Mouse (Mus musculus): Measurements from ENCODE around the gene Fbxo21.

Gene Fbxo21

GRCm38 (mm10) chr5:118023053-118023452 is 46.5 kb downstream of the Fbxo21 start:
- DNase-seq (ENCODE audit: low spot score in 2 of 2) = no peak

- DNase-seq (ENCODE audit: low spot score in 2 of 2) = no peak
These were observed 49.4 kb downstream of the Fbxo21 start for GRCm38 (mm10) chr5:118025880-118026279.

- DNase-seq (ENCODE audit: low spot score in 2 of 2) = no peak
These were observed 49.8 kb downstream of the Fbxo21 start for GRCm38 (mm10) chr5:118026343-118026742.

- DNase-seq (ENCODE audit: low spot score in 2 of 2) = no peak
These were observed 50.7 kb downstream of the Fbxo21 start for GRCm38 (mm10) chr5:118027101-118027697.

GRCm38 (mm10) chr5:118027698-118028190 is 51.2 kb downstream of the Fbxo21 start, which contains the start of gene Tesc:
Gene Tesc (plus strand): TSS chr5:118027743.
- no peak for DNase-seq (ENCODE audit: low spot score in 2 of 2)

- no peak for DNase-seq (ENCODE audit: low spot score in 2 of 2)
These were observed 51.9 kb downstream of the Fbxo21 start for GRCm38 (mm10) chr5:118028191-118029034.

- DNase-seq (ENCODE audit: low spot score in 2 of 2) = no peak
These were observed 52.5 kb downstream of the Fbxo21 start for GRCm38 (mm10) chr5:118029035-118029408.

GRCm38 (mm10) chr5:118029420-118029819 is 52.9 kb downstream of the Fbxo21 start:
- DNase-seq (ENCODE audit: low spot score in 2 of 2) = peak; percentile 85

- no peak for DNase-seq (ENCODE audit: low spot score in 2 of 2)
These were observed 53.6 kb downstream of the Fbxo21 start for GRCm38 (mm10) chr5:118030022-118030675.

- no peak for DNase-seq (ENCODE audit: low spot score in 2 of 2)
These were observed 54.5 kb downstream of the Fbxo21 start for GRCm38 (mm10) chr5:118031059-118031458.

- DNase-seq (ENCODE audit: low spot score in 2 of 2) = no peak
These were observed 55.0 kb downstream of the Fbxo21 start for GRCm38 (mm10) chr5:118031508-118031907.

- DNase-seq (ENCODE audit: low spot score in 2 of 2) = no peak
These were observed 56.8 kb downstream of the Fbxo21 start for GRCm38 (mm10) chr5:118033328-118033727.

- no peak for DNase-seq (ENCODE audit: low spot score in 2 of 2)
These were observed 57.2 kb downstream of the Fbxo21 start for GRCm38 (mm10) chr5:118033740-118034139.

GRCm38 (mm10) chr5:118034632-118035031 is 58.1 kb downstream of the Fbxo21 start:
- DNase-seq (ENCODE audit: low spot score in 2 of 2) = no peak

- no peak for DNase-seq (ENCODE audit: low spot score in 2 of 2)
These were observed 59.3 kb downstream of the Fbxo21 start for GRCm38 (mm10) chr5:118035786-118036185.

- DNase-seq (ENCODE audit: low spot score in 2 of 2) = peak; percentile 60 to 72
These were observed 60.6 kb downstream of the Fbxo21 start for GRCm38 (mm10) chr5:118036888-118037797.

GRCm38 (mm10) chr5:118037798-118038484 is 61.4 kb downstream of the Fbxo21 start:
- DNase-seq (ENCODE audit: low spot score in 2 of 2) = no peak

- no peak for DNase-seq (ENCODE audit: low spot score in 2 of 2)
These were observed 62.7 kb downstream of the Fbxo21 start for GRCm38 (mm10) chr5:118039241-118039668.

- no peak for DNase-seq (ENCODE audit: low spot score in 2 of 2)
These were observed 66.1 kb downstream of the Fbxo21 start for GRCm38 (mm10) chr5:118042599-118042998.

GRCm38 (mm10) chr5:118043761-118044160 is 67.2 kb downstream of the Fbxo21 start:
- DNase-seq (ENCODE audit: low spot score in 2 of 2) = no peak

GRCm38 (mm10) chr5:118044907-118045306 is 68.4 kb downstream of the Fbxo21 start:
- DNase-seq (ENCODE audit: low spot score in 2 of 2) = no peak

All from right cerebral cortex, postnatal 36 days (tissue).